Comparison of ENCODE assay signal across 8 mouse cellular contexts in the genomic region with DNA sequence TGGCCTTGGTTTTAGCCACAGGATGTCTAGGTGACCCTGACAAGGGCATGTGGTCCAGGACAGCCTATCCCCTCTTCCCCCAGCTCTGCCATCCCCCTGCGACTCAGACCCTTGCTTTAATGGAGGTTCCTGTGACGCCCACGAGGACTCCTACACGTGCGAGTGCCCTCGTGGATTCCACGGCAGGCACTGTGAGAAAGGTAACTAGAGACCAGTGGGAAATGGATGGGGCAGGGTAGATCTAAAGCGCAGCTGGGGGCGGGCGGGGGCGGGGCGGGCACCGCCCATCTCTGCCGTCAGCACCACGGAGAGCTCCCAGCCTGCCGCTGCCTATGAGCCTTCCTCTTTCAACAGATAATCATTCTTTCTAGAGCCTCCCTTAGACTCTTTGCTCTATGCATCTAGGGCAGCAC. TPM values are rescaled to one million over a fixed set of nuclear protein-coding genes. Genes with fewer than 3 reads are reported as not detected.
A peak's percentile ranks its signal among the peaks of the same experiment; 100 is the strongest.
DNase-seq lines count a peak whose midpoint lies in the region; ATAC-seq lines count a peak whose summit lies in the region.

No protein-coding gene starts in this region.

- no peaks in the 10 kb centered on the region for H3K4me1 ChIP-seq in hindbrain, embryonic 11.5 days (replicated peaks; ENCODE audit: control insufficient read depth, insufficient read depth, low read length)

- H3K9me3 ChIP-seq in hindbrain, embryonic 11.5 days (ENCODE audit: control insufficient read depth, low read length): no peaks in the 10 kb centered on the region

- no peak overlapping the region for H3K4me3 ChIP-seq in hindbrain, embryonic 11.5 days (ENCODE audit: low read depth, low read length)

- WGBS in hindbrain, embryonic 11.5 days: 2% methylated on average over 16 of the region's 16 CpGs

- H3K27me3 ChIP-seq in hindbrain, embryonic 11.5 days (ENCODE audit: control insufficient read depth, insufficient read depth, low read length): no peaks in the 10 kb centered on the region

- peak; percentile 26 for DNase-seq in ovary, postnatal 14 days (ENCODE audit: low spot score)
- no peak for DNase-seq in ovary, adult 18-20 months (ENCODE audit: low spot score)
- DNase-seq in adrenal gland, postnatal 25 days: peak; percentile 65
- DNase-seq in hindbrain, embryonic 11.5 days (ENCODE audit: low spot score): peak; percentile 65
- peak; percentile 42 to 44 for DNase-seq in thymus, postnatal 36 days
- no peak for DNase-seq in gastrocnemius, postnatal 25 days
- DNase-seq in cerebellum, postnatal 14 days: no peak

- H3K36me3 ChIP-seq in hindbrain, embryonic 11.5 days (ENCODE audit: control insufficient read depth, insufficient read depth, low read length): no peaks in the 10 kb centered on the region

- H3K27ac ChIP-seq in hindbrain, embryonic 11.5 days (ENCODE audit: low read depth, low read length): no peak overlapping the region

- 0 out of 2 replicates have a peak overlapping the region, but pooled peaks have one; percentile 11 for H3K4me2 ChIP-seq in hindbrain, embryonic 11.5 days (replicated peaks; ENCODE audit: low read depth, low read length)

- H3K9ac ChIP-seq in hindbrain, embryonic 11.5 days (ENCODE audit: low read depth, low read length): no peak overlapping the region

- no peak for ATAC-seq in hindbrain, embryonic 11.5 days (ENCODE audit: low FRiP score)
- peak; percentile 60 for ATAC-seq in megakaryocyte, adult 5-6 weeks (ENCODE audit: poor library complexity, severe bottlenecking)

RNA-seq across cellular contexts. Expression of a gene that starts 33.3 kb away (rescaled TPM):
- 28.1 and 29.6 TPM in 2 replicates for total RNA-seq in adrenal gland, postnatal 25 days (2021)
- polyA plus RNA-seq in hindbrain, embryonic 11.5 days (2014; fragmentation: Nextera tagmentation; extraction: Ambion mirVana): 33.0 and 35.3 TPM in 2 replicates
- 4.6 and 11.3 TPM in 2 replicates for total RNA-seq in megakaryocyte, adult 5-6 weeks (2015)
- total RNA-seq in megakaryocyte, adult 5-6 weeks (2017): 17.8 and 20.7 TPM in 2 replicates
- 10 to 100 TPM in 1 of 2 experiments, 1 to 10 TPM in 1; 8.6 to 10.8 TPM for total RNA-seq in gastrocnemius, postnatal 25 days (2021)

RNA-seq across cellular contexts. Expression of a gene that starts 36.8 kb away (rescaled TPM):
- total RNA-seq in adrenal gland, postnatal 25 days (2021): 32.5 and 34.1 TPM in 2 replicates
- 1.5 and 4.0 TPM in 2 replicates for polyA plus RNA-seq in hindbrain, embryonic 11.5 days (2014; fragmentation: Nextera tagmentation; extraction: Ambion mirVana)
- total RNA-seq in megakaryocyte, adult 5-6 weeks (2015): 0.49 and 0.98 TPM in 2 replicates
- 0.53 and 1.3 TPM in 2 replicates for total RNA-seq in megakaryocyte, adult 5-6 weeks (2017)
- total RNA-seq in gastrocnemius, postnatal 25 days (2021): 1 to 10 TPM; 4.6 to 8.0 TPM

Comparison
In these comparisons a context has a peak if more than half of its experiments do, and no peak if none do; other contexts are left out.
1. DNase-seq: peak in ovary, postnatal 14 days (single experiment), adrenal gland, postnatal 25 days (single experiment), hindbrain, embryonic 11.5 days (single experiment) and thymus, postnatal 36 days (2 of 2); none in ovary, adult 18-20 months (single experiment), gastrocnemius, postnatal 25 days (single experiment) and cerebellum, postnatal 14 days (0 of 2).